Mouse (Mus musculus) heart, embryonic 13.5 days (tissue): ENCODE measurements at regions not wholly inside any gene's neighbourhood (a gene's known extent, or its start where the extent isn't known, plus 50 kb on each side); places are given as distances from the start of the nearest gene placed in this dataset.

Experiments
- ATAC-seq: fragments of 200-750 bp; cut with Nextera tagmentation; 2 replicates; pipeline ENCODE4 v1.8.0; 2017; ENCODE audit warnings: moderate TSS enrichment; ENCODE audit not compliant: insufficient number of reproducible peaks, low FRiP score, low TSS enrichment; ENCODE audit errors: extremely low read depth
- H3K27ac ChIP-seq: fragments of 300-500 bp; sonication (generic); replicated peaks from 2 replicates; pipeline ENCODE4 v1.5.1; 2015; ENCODE audit warnings: moderate library complexity, mild to moderate bottlenecking, inconsistent platforms
- H3K27me3 ChIP-seq: fragments of 300-500 bp; sonication (generic); replicated peaks from 2 replicates; pipeline ENCODE4 v1.6.1; 2015; ENCODE audit warnings: mild to moderate bottlenecking, inconsistent platforms
- H3K36me3 ChIP-seq: fragments of 300-500 bp; sonication (generic); 2 replicates; pipeline ENCODE4 v1.6.1; 2015; ENCODE audit warnings: mild to moderate bottlenecking, inconsistent platforms
- H3K4me1 ChIP-seq: fragments of 300-500 bp; sonication (generic); 2 replicates; pipeline ENCODE4 v1.6.1; 2015; ENCODE audit warnings: inconsistent platforms
- H3K4me2 ChIP-seq: fragments of 300-500 bp; sonication (generic); 2 replicates; pipeline ENCODE4 v1.6.1; 2015; ENCODE audit warnings: inconsistent platforms, mild to moderate bottlenecking, moderate library complexity
- H3K4me3 ChIP-seq: fragments of 300-500 bp; sonication (generic); 2 replicates; pipeline ENCODE4 v1.5.1; 2015; ENCODE audit warnings: moderate library complexity, mild to moderate bottlenecking, inconsistent platforms
- H3K9ac ChIP-seq: fragments of 300-500 bp; sonication (generic); 2 replicates; pipeline ENCODE4 v1.6.1; 2015; ENCODE audit warnings: inconsistent platforms, mild to moderate bottlenecking, moderate library complexity
- H3K9me3 ChIP-seq: fragments of 300-500 bp; sonication (generic); 2 replicates; pipeline ENCODE4 v1.6.1; 2016; ENCODE audit warnings: inconsistent platforms
- WGBS: fragments of 180-500 bp; shearing (Covaris S2); methylation state at CpG from one replicate; pipeline ENCODE4 v1.1.7; 2015; ENCODE audit warnings: mixed read lengths; 5-methylcytosine and 5-hydroxymethylcytosine counted together

GRCm38 (mm10) chr13:97578595-97578994 lies 181.8 kb downstream of the Gm10260 start:
- H3K9me3 ChIP-seq: no peaks in the 10 kb centered on the region
- no peaks in the 10 kb centered on the region for H3K27me3 ChIP-seq
- 72% methylated on average over 5 of the region's 5 CpGs for WGBS
- no peak overlapping the region for H3K4me3 ChIP-seq
- H3K4me2 ChIP-seq: no peak overlapping the region
- H3K4me1 ChIP-seq: peaks cover 61% of the 10 kb centered on the region
- H3K9ac ChIP-seq: no peak overlapping the region
- no peak overlapping the region for H3K27ac ChIP-seq
- H3K36me3 ChIP-seq: no peaks in the 10 kb centered on the region
- ATAC-seq: no peak

- Histone ChIP-seq H3K27me3 (no peaks in the 10 kb centered on the region), H3K9me3 (no peaks in the 10 kb centered on the region), H3K4me3 (no peak overlapping the region), H3K27ac (0 out of 2 replicates have a peak overlapping the region, but pooled peaks have one; percentile 2), H3K4me2 (no peak overlapping the region), H3K4me1 (peaks cover 70% of the 10 kb centered on the region), H3K9ac (no peak overlapping the region), H3K36me3 (no peaks in the 10 kb centered on the region)
- ATAC-seq: no peak
- 44% methylated on average over 9 of the region's 9 CpGs for WGBS
Observed at GRCm38 (mm10) chr13:97577081-97577785, 183.2 kb downstream of the Gm10260 start.

- H3K4me1 ChIP-seq: peaks cover 46% of the 10 kb centered on the region
- 52% methylated on average over 3 of the region's 3 CpGs for WGBS
- no peaks in the 10 kb centered on the region for H3K36me3 ChIP-seq
- no peak overlapping the region for H3K9ac ChIP-seq
- ATAC-seq: no peak
- H3K4me3 ChIP-seq: no peak overlapping the region
- no peaks in the 10 kb centered on the region for H3K27me3 ChIP-seq
- no peak overlapping the region for H3K4me2 ChIP-seq
- H3K9me3 ChIP-seq: no peaks in the 10 kb centered on the region
- H3K27ac ChIP-seq: no peak overlapping the region
Observed at GRCm38 (mm10) chr13:97573601-97574000, 186.8 kb downstream of the Gm10260 start.

DNA sequence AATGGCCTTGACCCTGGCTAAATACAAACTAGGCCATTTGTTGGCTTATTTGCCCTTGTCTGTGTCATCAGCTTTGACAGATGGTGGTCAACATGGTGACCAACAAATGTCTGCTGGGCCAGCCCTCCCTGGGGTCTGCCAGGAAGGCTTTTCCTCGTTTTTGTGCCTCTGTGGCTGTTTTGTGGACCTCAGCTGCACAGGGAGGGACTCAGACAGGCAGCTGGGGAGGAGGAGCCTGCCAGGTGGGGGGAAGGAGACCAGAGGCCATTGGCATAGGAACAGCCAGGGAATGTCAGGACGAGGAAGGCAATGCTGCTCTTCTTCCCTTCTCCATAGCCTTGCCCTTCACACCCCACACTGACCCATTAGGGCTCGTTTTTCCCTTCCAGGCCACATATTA lies 188.1 kb downstream of the Gm10260 start:
- no peak overlapping the region for H3K9ac ChIP-seq

GRCm38 (mm10) chr13:97570009-97570408 lies 190.4 kb downstream of the Gm10260 start:
- Histone ChIP-seq H3K36me3 (no peaks in the 10 kb centered on the region), H3K4me2 (no peak overlapping the region), H3K9me3 (no peaks in the 10 kb centered on the region), H3K27me3 (no peaks in the 10 kb centered on the region), H3K4me1 (peaks cover 37% of the 10 kb centered on the region), H3K4me3 (no peak overlapping the region), H3K9ac (no peak overlapping the region), H3K27ac (no peak overlapping the region)
- WGBS: 38% methylated on average over 1 of the region's 1 CpGs
- no peak for ATAC-seq

More for the DNA sequence above, 188.1 kb downstream of the Gm10260 start:
- no peaks in the 10 kb centered on the region for H3K27me3 ChIP-seq
- H3K4me1 ChIP-seq: peaks cover 38% of the 10 kb centered on the region
- 60% methylated on average over 3 of the region's 3 CpGs for WGBS
- H3K36me3 ChIP-seq: no peaks in the 10 kb centered on the region
- H3K4me3 ChIP-seq: no peak overlapping the region
- H3K4me2 ChIP-seq: no peak overlapping the region
- H3K27ac ChIP-seq: no peak overlapping the region
- no peaks in the 10 kb centered on the region for H3K9me3 ChIP-seq
- ATAC-seq: no peak

DNA sequence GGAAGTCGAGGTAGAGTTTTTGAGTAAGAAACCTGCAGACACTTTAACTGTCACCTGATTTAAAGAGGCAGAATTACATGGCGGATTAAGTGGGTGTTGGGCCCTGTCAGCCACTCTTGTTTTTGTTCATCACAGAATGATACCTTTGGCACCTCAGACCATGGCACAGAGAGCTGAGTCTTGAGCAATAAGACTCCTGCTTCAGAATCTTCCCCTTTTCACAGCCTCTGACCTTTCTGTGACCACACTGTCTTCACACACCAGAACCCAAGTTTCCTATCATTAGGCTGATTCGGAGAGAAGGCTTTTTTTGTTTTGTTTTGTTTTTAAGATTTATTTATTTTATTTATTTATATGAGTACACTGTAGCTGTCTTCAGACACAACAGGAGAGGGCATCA lies 192.8 kb downstream of the Gm10260 start:
- ATAC-seq: no peak
- Histone ChIP-seq H3K4me3 (no peak overlapping the region), H3K9me3 (no peaks in the 10 kb centered on the region), H3K36me3 (no peaks in the 10 kb centered on the region), H3K4me2 (no peak overlapping the region), H3K27me3 (no peaks in the 10 kb centered on the region), H3K4me1 (peaks cover 15% of the 10 kb centered on the region), H3K9ac (no peak overlapping the region), H3K27ac (no peak overlapping the region)
- WGBS: 76% methylated on average over 3 of the region's 3 CpGs

DNA sequence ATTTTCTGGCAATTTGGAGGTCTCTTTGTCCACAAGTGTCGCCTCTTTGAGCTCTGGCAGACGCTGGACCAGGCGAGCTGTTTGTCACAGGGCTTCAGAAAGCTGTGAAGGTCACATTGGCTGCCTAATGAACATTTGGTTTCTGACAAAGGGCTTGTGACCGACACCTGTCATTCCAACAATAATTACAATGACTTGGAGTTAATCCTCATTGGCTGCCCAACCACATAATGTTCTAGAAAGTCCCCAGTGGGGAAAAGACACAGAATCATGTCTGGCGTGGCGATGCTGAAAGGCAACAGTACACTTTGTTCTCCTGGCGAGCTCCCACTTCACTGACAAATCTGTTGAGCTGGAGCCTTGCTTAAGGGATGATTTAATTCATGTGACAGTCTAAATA lies 194.4 kb downstream of the Gm10260 start:
- H3K27ac ChIP-seq: 0 out of 2 replicates have a peak overlapping the region, but pooled peaks have one; percentile 12
- no peak overlapping the region for H3K4me2 ChIP-seq
- ATAC-seq: no peak
- no peaks in the 10 kb centered on the region for H3K36me3 ChIP-seq
- peaks cover 15% of the 10 kb centered on the region for H3K4me1 ChIP-seq
- no peaks in the 10 kb centered on the region for H3K27me3 ChIP-seq
- 49% methylated on average over 7 of the region's 7 CpGs for WGBS
- no peak overlapping the region for H3K9ac ChIP-seq
- no peak overlapping the region for H3K4me3 ChIP-seq
- no peaks in the 10 kb centered on the region for H3K9me3 ChIP-seq

GRCm38 (mm10) chr13:97562241-97562640 lies 198.2 kb downstream of the Gm10260 start:
- H3K4me3 ChIP-seq: no peak overlapping the region
- H3K36me3 ChIP-seq: no peaks in the 10 kb centered on the region
- H3K4me1 ChIP-seq: peaks cover 11% of the 10 kb centered on the region
- no peaks in the 10 kb centered on the region for H3K27me3 ChIP-seq
- H3K27ac ChIP-seq: no peak overlapping the region
- H3K9ac ChIP-seq: no peak overlapping the region
- H3K9me3 ChIP-seq: peaks cover 4% of the 10 kb centered on the region; the same call in 1 of the 2 replicates
- H3K4me2 ChIP-seq: no peak overlapping the region
- WGBS: 74% methylated on average over 6 of the region's 6 CpGs
- no peak for ATAC-seq

- Histone ChIP-seq H3K4me2 (no peak overlapping the region), H3K36me3 (no peaks in the 10 kb centered on the region), H3K9me3 (peaks cover 4% of the 10 kb centered on the region; the same call in 1 of the 2 replicates), H3K4me3 (no peak overlapping the region), H3K9ac (no peak overlapping the region), H3K27ac (no peak overlapping the region), H3K27me3 (no peaks in the 10 kb centered on the region), H3K4me1 (peaks cover 2% of the 10 kb centered on the region; the same call in 1 of the 2 replicates)
- no peak for ATAC-seq
- WGBS: 69% methylated on average over 1 of the region's 1 CpGs
Observed at GRCm38 (mm10) chr13:97560789-97561188, 199.6 kb downstream of the Gm10260 start.

GRCm38 (mm10) chr13:97559611-97560385 lies 200.6 kb downstream of the Gm10260 start:
- Histone ChIP-seq H3K9ac (no peak overlapping the region), H3K36me3 (no peaks in the 10 kb centered on the region), H3K4me1 (peaks cover 2% of the 10 kb centered on the region), H3K27ac (no peak overlapping the region), H3K27me3 (no peaks in the 10 kb centered on the region), H3K4me3 (no peak overlapping the region), H3K9me3 (peaks cover 4% of the 10 kb centered on the region; the same call in 1 of the 2 replicates), H3K4me2 (no peak overlapping the region)
- ATAC-seq: no peak
- WGBS: 80% methylated on average over 15 of the region's 15 CpGs

DNA sequence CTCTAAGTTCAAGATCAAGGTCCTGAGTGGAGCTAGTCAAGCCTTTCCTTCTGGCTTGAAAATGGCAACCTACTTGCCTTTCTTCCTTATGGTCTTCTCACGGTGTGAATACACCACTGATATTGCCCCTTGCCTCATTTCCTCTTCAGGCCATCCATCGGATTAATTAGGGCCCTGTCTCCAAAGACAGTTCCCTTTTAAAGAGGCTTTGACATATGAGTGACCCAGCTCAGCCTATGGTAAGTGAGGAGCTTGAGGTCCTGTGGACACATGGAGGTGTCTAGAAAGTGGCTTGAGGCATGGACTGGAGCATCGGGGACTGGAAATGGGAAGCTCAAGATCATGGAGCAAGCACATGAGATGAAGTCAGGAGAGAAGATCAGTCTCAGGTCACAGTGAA lies 201.5 kb downstream of the Gm10260 start:
- H3K36me3 ChIP-seq: no peaks in the 10 kb centered on the region
- 88% methylated on average over 3 of the region's 3 CpGs for WGBS
- H3K9me3 ChIP-seq: peaks cover 4% of the 10 kb centered on the region; the same call in 1 of the 2 replicates
- H3K4me3 ChIP-seq: no peak overlapping the region
- H3K27ac ChIP-seq: no peak overlapping the region
- ATAC-seq: no peak
- H3K9ac ChIP-seq: no peak overlapping the region
- H3K27me3 ChIP-seq: no peaks in the 10 kb centered on the region
- peaks cover 7% of the 10 kb centered on the region for H3K4me1 ChIP-seq
- no peak overlapping the region for H3K4me2 ChIP-seq
